Mouse (Mus musculus) small intestine, adult 2 months (tissue): Measurements from ENCODE around the gene Pcgf1.

Experiments used
- CTCF ChIP-seq: fragments of 200-500 bp; IDR thresholded peaks from 2 replicates; pipeline ENCODE4 v1.5.1; 2012; ENCODE audit warnings: low read depth, mild to moderate bottlenecking, control low read depth, inconsistent platforms, low read length, moderate library complexity, mixed read lengths; ENCODE audit not compliant: insufficient replicate concordance, insufficient read length; ENCODE audit errors: extremely low read depth
- POLR2A ChIP-seq: fragments of 200-500 bp; IDR thresholded peaks from 2 replicates; pipeline ENCODE4 v1.6.1; 2012; ENCODE audit warnings: low read depth, mild to moderate bottlenecking, control low read depth, inconsistent platforms, low read length, moderate library complexity

GRCm38 (mm10) chr6:83125331-83125730 lies 47.7 kb downstream of the Pcgf1 start, which contains the start of gene Ino80b:
- TF ChIP-seq CTCF (no peak), POLR2A (no peak)
